Mouse (Mus musculus) heart, adult 2 months (tissue): ENCODE measurements at regions not wholly inside any gene's neighbourhood (a gene's known extent, or its start where the extent isn't known, plus 50 kb on each side); places are given as distances from the start of the nearest gene placed in this dataset.

Source experiments
- DNase-seq, 2 experiments: peaks; one replicate each; pipeline ENCODE4 v3.0.0; 2021
- H3K27ac ChIP-seq: fragments of 200-600 bp; 2 replicates; pipeline ENCODE4 v1.8.1; 2022
- H3K27me3 ChIP-seq: fragments of 200-500 bp; 2 replicates; pipeline ENCODE4 v1.6.1; 2012; ENCODE audit warnings: mild to moderate bottlenecking, low read length, inconsistent platforms, mixed read lengths; ENCODE audit not compliant: control insufficient read depth, insufficient read depth
- H3K36me3 ChIP-seq: fragments of 200-500 bp; 2 replicates; pipeline ENCODE4 v1.6.1; 2012; ENCODE audit warnings: low read length, inconsistent platforms; ENCODE audit not compliant: control insufficient read depth, insufficient read depth
- H3K4me1 ChIP-seq: fragments of 200-500 bp; 2 replicates; pipeline ENCODE4 v1.6.1; 2011; ENCODE audit warnings: low read length; ENCODE audit not compliant: control insufficient read depth, insufficient read depth
- H3K4me3 ChIP-seq: fragments of 200-600 bp; 2 replicates; pipeline ENCODE4 v1.8.1; 2022
- H3K79me2 ChIP-seq: fragments of 200-500 bp; replicated peaks from 2 replicates; pipeline ENCODE4 v1.6.1; 2012; ENCODE audit warnings: mild to moderate bottlenecking, inconsistent platforms, low read length, moderate library complexity, mixed read lengths; ENCODE audit not compliant: control insufficient read depth, insufficient read depth
- H3K9ac ChIP-seq: fragments of 200-500 bp; 2 replicates; pipeline ENCODE4 v1.6.1; 2012; ENCODE audit warnings: low read depth, mild to moderate bottlenecking, control low read depth, inconsistent platforms, low read length, mixed read lengths
- CTCF ChIP-seq: fragments of 200-600 bp; IDR thresholded peaks from 2 replicates; pipeline ENCODE4 v1.8.1; 2022; ENCODE audit warnings: antibody characterized with exemption, mild to moderate bottlenecking, moderate library complexity
- EP300 ChIP-seq: fragments of 200-500 bp; IDR thresholded peaks from 2 replicates; pipeline ENCODE4 v1.6.1; 2011; ENCODE audit warnings: low read depth, low read length, control low read depth; ENCODE audit not compliant: insufficient read depth
- POLR2A ChIP-seq: fragments of 200-500 bp; IDR thresholded peaks from 2 replicates; pipeline ENCODE4 v1.6.1; 2011; ENCODE audit warnings: mild to moderate bottlenecking, low read depth, low read length, control low read depth; ENCODE audit not compliant: insufficient read depth
- WGBS: fragments of 180-500 bp; shearing (Covaris S2); methylation state at CpG from one replicate; pipeline ENCODE4 v1.1.7; 2018; 5-methylcytosine and 5-hydroxymethylcytosine counted together
- intact Hi-C: fragments of 180-260 bp; cut with DNase I; formaldehyde crosslinking; loops from one replicate; pipeline ENCODE4 v1.15.1; 2025

DNA sequence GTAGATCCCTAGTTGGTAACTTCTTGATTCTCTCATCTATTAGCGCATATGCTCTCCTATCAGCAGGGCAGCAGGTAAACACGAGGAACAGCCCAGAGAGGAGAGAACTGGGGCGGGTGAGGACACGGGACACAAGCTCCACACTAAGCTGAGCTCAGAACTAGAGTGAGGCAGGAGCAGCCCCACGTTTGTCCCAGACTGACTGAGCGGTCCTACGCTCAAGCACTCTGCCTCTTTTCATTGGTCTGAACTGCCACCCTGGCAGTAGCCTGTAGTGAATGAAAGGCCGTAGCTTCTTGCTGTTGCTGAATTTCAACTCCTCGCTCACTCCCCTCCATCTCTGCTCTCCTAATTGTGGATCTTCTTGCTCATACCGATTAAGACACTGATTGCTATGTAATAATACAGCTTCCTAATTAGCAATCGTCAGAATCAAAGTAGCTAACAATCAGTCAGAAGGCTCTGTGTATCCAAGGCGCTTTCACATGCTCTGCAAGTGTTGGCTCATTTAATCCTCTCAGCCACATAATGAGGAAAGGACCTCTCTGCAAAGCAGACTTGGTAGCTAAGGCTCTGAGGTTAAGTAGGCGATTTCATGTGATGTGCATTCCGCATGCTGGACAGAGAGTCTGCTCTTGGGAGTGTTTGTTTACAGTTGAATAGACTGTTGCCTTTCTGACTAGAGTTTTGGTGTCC lies 77.1 kb downstream of the Thnsl1 start:
- DNase-seq: no peak
- no peak overlapping the region for H3K27ac ChIP-seq
- no peak overlapping the region for H3K9ac ChIP-seq
- H3K36me3 ChIP-seq: no peaks in the 10 kb centered on the region
- H3K4me1 ChIP-seq: no peaks in the 10 kb centered on the region
- 79% methylated on average over 14 of the region's 14 CpGs for WGBS
- no peaks in the 10 kb centered on the region for H3K79me2 ChIP-seq
- intact Hi-C loops: loop anchor here (5.0 kb wide), 2 partner anchors 625 to 645 kb away; no protein-coding TSS in a partner anchor
- TF ChIP-seq EP300 (no peak), CTCF (no peak), POLR2A (no peak)
- no peaks in the 10 kb centered on the region for H3K27me3 ChIP-seq
- no peak overlapping the region for H3K4me3 ChIP-seq

DNA sequence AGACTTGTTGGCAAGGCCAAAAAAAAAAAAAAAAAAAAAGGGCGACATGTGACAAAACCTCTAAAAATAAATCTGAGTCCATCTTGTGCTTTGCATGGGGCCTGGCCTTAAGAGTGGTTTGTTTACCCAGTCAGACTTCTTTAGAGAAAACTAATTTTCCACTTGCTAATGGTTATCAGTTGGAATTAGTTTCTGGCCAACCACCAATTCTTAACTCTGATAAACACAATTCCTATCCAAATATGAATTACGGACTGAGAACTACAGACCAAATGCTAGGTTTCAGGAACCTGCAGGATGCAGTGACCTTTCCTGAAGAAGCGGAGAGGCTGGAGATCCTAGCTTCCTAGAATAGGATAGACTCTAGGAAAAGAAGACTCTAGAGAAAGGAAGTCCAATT lies 79.4 kb downstream of the Thnsl1 start:
- DNase-seq: no peak
- H3K27ac ChIP-seq: no peak overlapping the region
- no peaks in the 10 kb centered on the region for H3K79me2 ChIP-seq
- H3K27me3 ChIP-seq: no peaks in the 10 kb centered on the region
- TF ChIP-seq CTCF: no peak
- no peak for TF ChIP-seq POLR2A
- TF ChIP-seq EP300: no peak
- whole genome bisulfite sequencing: 61% methylated on average over 3 of the region's 3 CpGs
- intact Hi-C loops: loop anchor here (5.0 kb wide), 2 partner anchors 622 to 642 kb away; no protein-coding TSS in a partner anchor
- no peak overlapping the region for H3K4me3 ChIP-seq
- no peaks in the 10 kb centered on the region for H3K36me3 ChIP-seq
- H3K9ac ChIP-seq: no peak overlapping the region
- no peaks in the 10 kb centered on the region for H3K4me1 ChIP-seq

DNA sequence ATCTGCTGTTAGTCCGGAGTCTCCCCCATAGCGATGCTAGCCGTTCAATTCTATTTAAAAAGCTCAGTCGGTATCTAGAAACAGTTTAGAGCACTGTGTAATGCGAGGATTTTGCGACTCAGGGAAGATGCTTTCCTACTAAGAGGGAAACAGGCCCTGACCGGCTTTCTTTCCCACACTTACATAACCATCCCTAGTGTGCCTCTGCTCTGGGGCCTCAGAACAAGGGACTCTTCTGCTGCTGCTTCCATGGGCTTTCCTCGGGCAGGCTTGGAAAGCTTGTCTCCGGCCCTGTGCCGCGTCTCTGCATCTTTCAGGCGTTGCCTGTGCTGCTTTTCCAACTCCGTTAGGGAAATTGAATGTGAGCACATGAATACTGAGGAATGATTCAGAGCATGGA lies 79.6 kb upstream of the Gpr158 start:
- H3K4me1 ChIP-seq: no peaks in the 10 kb centered on the region
- 80% methylated on average over 13 of the region's 13 CpGs for WGBS
- no peaks in the 10 kb centered on the region for H3K36me3 ChIP-seq
- TF ChIP-seq POLR2A (no peak), CTCF (no peak), EP300 (no peak)
- no peak overlapping the region for H3K4me3 ChIP-seq
- intact Hi-C loops: no loop called here
- H3K27ac ChIP-seq: no peak overlapping the region
- no peak for DNase-seq
- H3K27me3 ChIP-seq: no peaks in the 10 kb centered on the region
- no peaks in the 10 kb centered on the region for H3K79me2 ChIP-seq
- H3K9ac ChIP-seq: no peak overlapping the region

DNA sequence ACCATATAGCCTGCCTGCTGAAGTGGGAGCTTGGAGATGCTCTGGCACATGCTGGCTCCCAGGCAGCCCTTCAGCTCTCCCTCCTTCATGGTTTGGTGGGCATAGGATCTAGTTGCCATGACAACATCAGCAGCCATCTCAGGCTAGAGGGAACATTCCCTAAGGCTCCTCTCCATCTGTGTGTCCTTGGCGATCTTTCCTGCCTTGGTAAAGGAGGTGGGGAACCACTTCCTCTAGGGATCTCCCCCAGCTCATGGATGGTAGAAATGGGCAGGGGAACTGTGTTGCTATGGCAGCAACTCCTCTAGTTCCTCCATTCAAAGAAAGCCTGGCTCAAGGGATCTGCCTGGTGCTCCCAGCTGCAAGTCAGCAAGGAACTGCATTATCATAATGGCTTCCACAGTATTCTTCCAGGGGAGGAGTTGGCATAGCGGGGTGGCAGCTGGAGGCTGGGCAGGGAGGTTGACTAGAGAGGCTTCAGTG lies 74.6 kb upstream of the Gpr158 start:
- no peak overlapping the region for H3K9ac ChIP-seq
- no peaks in the 10 kb centered on the region for H3K4me1 ChIP-seq
- no peaks in the 10 kb centered on the region for H3K36me3 ChIP-seq
- 60% methylated on average over 2 of the region's 2 CpGs for WGBS
- TF ChIP-seq EP300 (no peak), POLR2A (no peak), CTCF (no peak)
- intact Hi-C loops: no loop called here
- no peak for DNase-seq
- no peaks in the 10 kb centered on the region for H3K27me3 ChIP-seq
- no peak overlapping the region for H3K4me3 ChIP-seq
- H3K79me2 ChIP-seq: no peaks in the 10 kb centered on the region
- no peak overlapping the region for H3K27ac ChIP-seq

DNA sequence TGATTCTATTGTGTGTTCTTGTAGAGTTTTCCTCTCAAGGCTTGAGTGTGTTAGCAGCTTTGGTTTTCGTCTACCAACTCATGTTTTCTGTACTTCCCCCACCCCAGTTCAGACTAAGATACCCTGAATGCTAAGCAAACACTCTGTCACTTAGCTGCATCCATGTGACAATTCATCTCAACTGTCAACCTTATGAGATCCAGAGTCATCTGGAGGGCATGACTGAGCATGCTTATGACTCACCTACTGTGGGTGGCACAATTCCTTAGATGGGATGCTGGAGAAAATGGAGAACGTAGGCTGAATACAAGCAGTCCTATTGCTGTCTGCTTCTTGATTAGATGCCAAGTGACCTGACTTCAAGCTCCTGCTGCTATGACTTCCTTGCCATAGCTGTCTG lies 73.3 kb upstream of the Gpr158 start:
- H3K4me3 ChIP-seq: no peak overlapping the region
- intact Hi-C loops: no loop called here
- no peaks in the 10 kb centered on the region for H3K36me3 ChIP-seq
- H3K9ac ChIP-seq: no peak overlapping the region
- H3K4me1 ChIP-seq: no peaks in the 10 kb centered on the region
- H3K27ac ChIP-seq: no peak overlapping the region
- TF ChIP-seq POLR2A (no peak), CTCF (no peak), EP300 (no peak)
- H3K79me2 ChIP-seq: no peaks in the 10 kb centered on the region
- no peak for DNase-seq
- no peaks in the 10 kb centered on the region for H3K27me3 ChIP-seq
- 51% methylated on average over 2 of the region's 2 CpGs for WGBS

DNA sequence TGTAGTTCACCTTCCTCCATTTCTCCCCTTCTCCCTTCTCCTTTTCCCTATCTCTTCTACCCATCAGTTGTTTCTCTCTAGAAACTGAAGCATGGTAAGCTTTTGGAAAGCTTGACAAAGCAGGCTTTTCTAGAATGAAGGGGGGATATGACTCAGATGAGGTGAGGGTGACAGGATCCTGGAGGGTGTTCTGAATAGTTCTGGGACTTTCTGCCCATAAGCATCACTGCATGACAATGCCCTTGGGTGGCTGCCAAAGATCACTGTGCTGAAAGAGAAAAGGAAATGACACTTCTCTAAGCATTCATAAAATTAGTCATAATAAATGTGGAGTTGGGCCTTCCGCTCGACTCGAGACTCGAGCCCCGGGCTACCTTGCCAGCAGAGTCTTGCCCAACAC lies 67.7 kb upstream of the Gpr158 start:
- TF ChIP-seq POLR2A (no peak), EP300 (no peak), CTCF (no peak)
- Histone ChIP-seq H3K36me3 (no peaks in the 10 kb centered on the region), H3K9ac (no peak overlapping the region), H3K79me2 (no peaks in the 10 kb centered on the region), H3K27me3 (no peaks in the 10 kb centered on the region), H3K4me3 (no peak overlapping the region), H3K4me1 (no peaks in the 10 kb centered on the region), H3K27ac (no peak overlapping the region)
- intact Hi-C loops: no loop called here
- DNase-seq: no peak
- WGBS: 36% methylated on average over 5 of the region's 5 CpGs
